ENCODE assay signal across 10 mouse cellular contexts in genomic region chr11:8469537-8469936, GRCm38 (mm10).
A peak's percentile ranks its signal among the peaks of the same experiment; 100 is the strongest.
DNase-seq lines count a peak whose midpoint lies in the region; ATAC-seq and TF ChIP-seq lines count a peak whose summit lies in the region.
"Had no signal": no experiment of that assay in that cellular context is flagged by ENCODE, and none has a peak within 500 bp of the region (broad histone marks: within the 10 kb centered on the region; RNA-seq: fewer than 3 reads in every experiment).

No protein-coding gene starts in this region.

- no peak for TF ChIP-seq CTCF in liver, adult 2 months (IDR thresholded peaks at IDR 0.05; ENCODE audit: low read depth, low read length)
- TF ChIP-seq CTCF in intestine, postnatal 0 days (IDR thresholded peaks at IDR 0.05; ENCODE audit: low read depth) = no peak

- H3K79me2 ChIP-seq in liver, adult 2 months (ENCODE audit: control insufficient read depth, insufficient read depth, low read length) = peaks cover 5% of the 10 kb centered on the region; the same call in 1 of the 2 replicates

- DNase-seq in liver, adult 2 months (ENCODE audit: extremely low read depth, low read depth, low spot score) = no peak
- DNase-seq in liver, embryonic 11.5 days (ENCODE audit: low spot score) = no peak
- DNase-seq in kidney, postnatal 4 days = peak; percentile 38 to 54
- no peak for DNase-seq in left cerebral cortex, postnatal 25 days (ENCODE audit: low spot score in 2 of 2)
- no peak for DNase-seq in spleen, adult 12 weeks (ENCODE audit: low spot score)
- DNase-seq in frontal cortex, adult 2 months (ENCODE audit: extremely low spot score in 1 of 2, low spot score in 1 of 2) = no peak
- DNase-seq: cerebellum, adult 11-12 months had no signal

- H3K4me3 ChIP-seq in liver, adult 2 months (ENCODE audit: insufficient read depth, low read depth, low read length) = no peak overlapping the region
- no peak overlapping the region for H3K4me3 ChIP-seq in liver, embryonic 11.5 days (ENCODE audit: low read depth, low read length)
- H3K4me3 ChIP-seq in intestine, postnatal 0 days (ENCODE audit: low read depth, low read length) = no peak overlapping the region
- H3K4me3 ChIP-seq in stomach, embryonic 14.5 days (ENCODE audit: low read depth, low read length) = no peak overlapping the region
- H3K4me3 ChIP-seq: erythroblast, embryonic 14.5 days had no signal

- no peaks in the 10 kb centered on the region for H3K27me3 ChIP-seq in liver, adult 2 months (ENCODE audit: control insufficient read depth, insufficient read depth, low read length)
- 0 out of 2 replicates have a peak, but pooled peaks cover 3% of the 10 kb centered on the region for H3K27me3 ChIP-seq in liver, embryonic 11.5 days (replicated peaks; ENCODE audit: control insufficient read depth, insufficient read depth, low read length)
- H3K27me3 ChIP-seq in intestine, postnatal 0 days (replicated peaks; ENCODE audit: control insufficient read depth, insufficient read depth, low read length) = no peaks in the 10 kb centered on the region
- H3K27me3 ChIP-seq in stomach, embryonic 14.5 days (ENCODE audit: control insufficient read depth, insufficient read depth, low read length) = no peaks in the 10 kb centered on the region

- H3K4me2 ChIP-seq in liver, embryonic 11.5 days = no peak overlapping the region
- H3K4me2 ChIP-seq in intestine, postnatal 0 days (replicated peaks; ENCODE audit: low read depth) = peak overlapping the region; percentile 75; the same call in 1 of the 2 replicates
- H3K4me2 ChIP-seq in stomach, embryonic 14.5 days (replicated peaks; ENCODE audit: low read depth, low read length) = no peak overlapping the region; the same call in 1 of the 2 replicates

- peak overlapping the region; percentile 41 for H3K27ac ChIP-seq in liver, adult 2 months (replicated peaks; ENCODE audit: insufficient read depth, low read depth, low read length)
- no peak overlapping the region for H3K27ac ChIP-seq in liver, embryonic 11.5 days (ENCODE audit: low read depth, low read length)
- H3K27ac ChIP-seq in intestine, postnatal 0 days (ENCODE audit: low read depth, low read length) = peak overlapping the region; percentile 24; the same call in 1 of the 2 replicates
- H3K27ac ChIP-seq in stomach, embryonic 14.5 days (ENCODE audit: low read length) = peak overlapping the region; percentile 94

- WGBS in liver, adult 2 months = 73% methylated on average over 9 of the region's 9 CpGs
- WGBS in liver, embryonic 11.5 days = 44% methylated on average over 9 of the region's 9 CpGs
- 29% methylated on average over 9 of the region's 9 CpGs for WGBS in intestine, postnatal 0 days
- WGBS in stomach, embryonic 14.5 days = 54% methylated on average over 9 of the region's 9 CpGs

- TF ChIP-seq POLR2A in liver, adult 2 months (IDR thresholded peaks at IDR 0.05; ENCODE audit: extremely low read depth, insufficient read depth, low read length) = no peak

- no peaks in the 10 kb centered on the region for H3K9me3 ChIP-seq in liver, embryonic 11.5 days (ENCODE audit: control insufficient read depth, low read length)
- H3K9me3 ChIP-seq in intestine, postnatal 0 days (ENCODE audit: control insufficient read depth) = no peaks in the 10 kb centered on the region
- no peaks in the 10 kb centered on the region for H3K9me3 ChIP-seq in stomach, embryonic 14.5 days (ENCODE audit: control insufficient read depth, low read depth, low read length)

- H3K9ac ChIP-seq in liver, adult 2 months (ENCODE audit: low read depth, low read length) = no peak overlapping the region
- H3K9ac ChIP-seq in liver, embryonic 11.5 days (ENCODE audit: low read depth, low read length) = no peak overlapping the region
- no peak overlapping the region for H3K9ac ChIP-seq in intestine, postnatal 0 days (ENCODE audit: low read depth, low read length)
- H3K9ac ChIP-seq in stomach, embryonic 14.5 days (replicated peaks; ENCODE audit: low read depth, low read length) = no peak overlapping the region

- intact Hi-C loops in left cerebral cortex, postnatal 25 days (cut with DNase I) = loop anchor here (5.0 kb wide), 1 partner anchor 53 kb away; no protein-coding TSS in a partner anchor

- no peak for ATAC-seq in liver, embryonic 11.5 days (replicated peaks; ENCODE audit: low FRiP score)
- no peak for ATAC-seq in intestine, postnatal 0 days
- no peak for ATAC-seq in stomach, embryonic 14.5 days (ENCODE audit: insufficient number of reproducible peaks, insufficient read depth, low FRiP score, low read depth)

- H3K4me1 ChIP-seq in liver, adult 2 months (ENCODE audit: control insufficient read depth, insufficient read depth, low read length) = 0 out of 2 replicates have a peak, but pooled peaks cover 2% of the 10 kb centered on the region
- H3K4me1 ChIP-seq in liver, embryonic 11.5 days (replicated peaks; ENCODE audit: control insufficient read depth, insufficient read depth, low read length) = peaks cover 11% of the 10 kb centered on the region; the same call in 1 of the 2 replicates
- peaks cover 18% of the 10 kb centered on the region for H3K4me1 ChIP-seq in intestine, postnatal 0 days (replicated peaks; ENCODE audit: control insufficient read depth, insufficient read depth, low read length)
- H3K4me1 ChIP-seq in stomach, embryonic 14.5 days (ENCODE audit: control insufficient read depth, insufficient read depth, low read length) = peaks cover 40% of the 10 kb centered on the region

- peaks cover 3% of the 10 kb centered on the region; the same call in 1 of the 2 replicates for H3K36me3 ChIP-seq in liver, adult 2 months (ENCODE audit: control insufficient read depth, insufficient read depth, low read length)
- no peaks in the 10 kb centered on the region for H3K36me3 ChIP-seq in liver, embryonic 11.5 days (ENCODE audit: control insufficient read depth, insufficient read depth, low read length)
- H3K36me3 ChIP-seq in intestine, postnatal 0 days (ENCODE audit: control insufficient read depth, insufficient read depth) = peaks cover 17% of the 10 kb centered on the region; the same call in 1 of the 2 replicates
- peaks cover 9% of the 10 kb centered on the region; the same call in 1 of the 2 replicates for H3K36me3 ChIP-seq in stomach, embryonic 14.5 days (ENCODE audit: control insufficient read depth, insufficient read depth, low read length)

Comparison
In these comparisons a context has a peak if more than half of its experiments do, and no peak if none do; other contexts are left out.
1. DNase-seq: peak in kidney, postnatal 4 days (2 of 2); none in liver, adult 2 months (single experiment), liver, embryonic 11.5 days (single experiment), left cerebral cortex, postnatal 25 days (0 of 2), spleen, adult 12 weeks (single experiment) and frontal cortex, adult 2 months (0 of 2).